In the genomic region with DNA sequence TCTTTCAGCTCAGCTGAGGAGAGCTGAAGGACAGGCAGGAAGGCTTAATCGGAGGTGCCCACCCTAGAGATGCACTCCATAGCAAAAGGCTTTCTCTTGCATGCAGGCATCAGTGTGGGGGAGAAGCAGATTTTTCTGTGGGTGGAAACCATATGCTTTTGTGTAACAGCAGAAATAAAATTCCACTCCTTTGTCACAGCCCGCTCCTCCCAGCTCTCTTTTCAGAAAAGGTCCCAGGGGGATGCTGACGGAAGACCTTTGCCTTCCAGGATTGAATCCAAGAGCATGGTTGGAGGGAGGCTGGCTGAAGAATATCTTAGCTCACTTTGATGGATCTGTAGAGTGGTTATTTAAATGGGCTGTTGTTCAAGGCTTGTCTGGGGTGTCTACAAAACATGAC, we compare ENCODE assay signal across 20 mouse cellular contexts.
DNase-seq lines count a peak whose midpoint lies in the region; ATAC-seq lines count a peak whose summit lies in the region.
"Had no signal": no experiment of that assay in that cellular context is flagged by ENCODE, and none has a peak within 500 bp of the region (broad histone marks: within the 10 kb centered on the region; RNA-seq: fewer than 3 reads in every experiment).

No protein-coding gene starts in this region.

- H3K9ac ChIP-seq in neural tube, embryonic 15.5 days (replicated peaks) = no peak overlapping the region
- H3K9ac ChIP-seq: midbrain, embryonic 15.5 days had no signal

- intact Hi-C loops in heart, postnatal 25 days (cut with DNase I) = no loop called here

- 59% methylated on average over 3 of the region's 3 CpGs for WGBS in neural tube, embryonic 15.5 days

- no peak overlapping the region for H3K27ac ChIP-seq in neural tube, embryonic 15.5 days (replicated peaks)
- H3K27ac ChIP-seq: macrophage; midbrain, embryonic 15.5 days had no signal

- no peaks in the 10 kb centered on the region for H3K4me1 ChIP-seq in neural tube, embryonic 15.5 days
- H3K4me1 ChIP-seq: midbrain, embryonic 15.5 days had no signal

- no peaks in the 10 kb centered on the region for H3K27me3 ChIP-seq in neural tube, embryonic 15.5 days (replicated peaks)
- H3K27me3 ChIP-seq: midbrain, embryonic 15.5 days had no signal

- H3K9me3 ChIP-seq in neural tube, embryonic 15.5 days (replicated peaks) = no peaks in the 10 kb centered on the region
- H3K9me3 ChIP-seq: midbrain, embryonic 15.5 days had no signal

- H3K4me2 ChIP-seq in neural tube, embryonic 15.5 days = no peak overlapping the region
- H3K4me2 ChIP-seq: liver, embryonic 11.5 days; midbrain, embryonic 15.5 days had no signal

- H3K4me3 ChIP-seq in neural tube, embryonic 15.5 days (replicated peaks) = no peak overlapping the region
- H3K4me3 ChIP-seq: erythroblast, embryonic 14.5 days; midbrain, embryonic 15.5 days had no signal

- no peak for ATAC-seq in neural tube, embryonic 15.5 days (ENCODE audit: low FRiP score)
- ATAC-seq: CD4-positive, CD25-positive, alpha-beta regulatory T cell, adult 4 months; forebrain, embryonic 14.5 days; midbrain, embryonic 15.5 days had no signal

- no peaks in the 10 kb centered on the region for H3K36me3 ChIP-seq in neural tube, embryonic 15.5 days
- H3K36me3 ChIP-seq: G1E; midbrain, embryonic 15.5 days had no signal

- peak; percentile 21 for DNase-seq in adrenal gland, postnatal 10 days
- no peak for DNase-seq in adrenal gland, adult 18-20 months (ENCODE audit: low spot score in 2 of 2)
- peak; percentile 21 for DNase-seq in heart, adult 8-10 months (ENCODE audit: low spot score)
- DNase-seq in heart, postnatal 25 days (ENCODE audit: low spot score) = no peak
- DNase-seq in layer of hippocampus, adult 11-12 months (ENCODE audit: low spot score) = peak; percentile 10
- DNase-seq in layer of hippocampus, postnatal 10 days (ENCODE audit: low spot score in 2 of 2) = no peak
- DNase-seq in brain, adult 2 months (ENCODE audit: low read depth, low spot score) = peak; percentile 69
- DNase-seq: adrenal gland, adult 2 months; cerebellum, adult 9-10 months; kidney, adult 9 months; lung, adult 2 months; retina, postnatal 1 day had no signal

Comparison
In these comparisons a context has a peak if more than half of its experiments do, and no peak if none do; other contexts are left out.
1. DNase-seq: peak in adrenal gland, postnatal 10 days (single experiment), heart, adult 8-10 months (single experiment), layer of hippocampus, adult 11-12 months (single experiment) and brain, adult 2 months (single experiment); none in adrenal gland, adult 18-20 months (0 of 2), heart, postnatal 25 days (single experiment) and layer of hippocampus, postnatal 10 days (0 of 2).